Mouse (Mus musculus) limb, embryonic 14.5 days (tissue): ENCODE results near the gene AC161166.1. TPM values are rescaled to one million over a fixed set of nuclear protein-coding genes. Genes with fewer than 3 reads are reported as not detected.
A peak's percentile ranks its signal among the peaks of the same experiment; 100 is the strongest.

Experiments
- ATAC-seq: fragments of 200-750 bp; cut with Nextera tagmentation; 2 replicates; pipeline ENCODE4 v1.8.0; 2017; ENCODE audit warnings: low read depth, moderate number of reproducible peaks, moderate TSS enrichment; ENCODE audit not compliant: low FRiP score
- DNase-seq: peaks from one replicate; pipeline ENCODE4 v3.0.0-alpha.2; 2015; ENCODE audit warnings: low spot score
- H3K27ac ChIP-seq: fragments of 300-500 bp; sonication (generic); replicated peaks from 2 replicates; pipeline ENCODE4 v1.5.1; 2014; ENCODE audit warnings: low read depth, mild to moderate bottlenecking, low read length, moderate library complexity, mixed read lengths
- H3K27me3 ChIP-seq: fragments of 300-500 bp; sonication (generic); 2 replicates; pipeline ENCODE4 v1.6.1; 2014; ENCODE audit warnings: low read length, mixed read lengths; ENCODE audit not compliant: control insufficient read depth, insufficient read depth
- H3K36me3 ChIP-seq: fragments of 300-500 bp; sonication (generic); 2 replicates; pipeline ENCODE4 v1.6.1; 2014; ENCODE audit warnings: mild to moderate bottlenecking, low read length, moderate library complexity, mixed read lengths; ENCODE audit not compliant: control insufficient read depth, insufficient read depth
- H3K4me1 ChIP-seq: fragments of 300-500 bp; sonication (generic); 2 replicates; pipeline ENCODE4 v1.6.1; 2014; ENCODE audit warnings: antibody characterized with exemption, low read length, mixed read lengths; ENCODE audit not compliant: control insufficient read depth, insufficient read depth
- H3K4me2 ChIP-seq: fragments of 300-500 bp; sonication (generic); replicated peaks from 2 replicates; pipeline ENCODE4 v1.6.1; 2014; ENCODE audit warnings: low read depth, mild to moderate bottlenecking, low read length, moderate library complexity; ENCODE audit not compliant: severe bottlenecking
- H3K4me3 ChIP-seq: fragments of 300-500 bp; sonication (generic); replicated peaks from 2 replicates; pipeline ENCODE4 v1.5.1; 2014; ENCODE audit warnings: low read length
- H3K9ac ChIP-seq: fragments of 300-500 bp; sonication (generic); 2 replicates; pipeline ENCODE4 v1.6.1; 2014; ENCODE audit warnings: mild to moderate bottlenecking, low read depth, low read length, moderate library complexity; ENCODE audit not compliant: severe bottlenecking
- H3K9me3 ChIP-seq: fragments of 300-500 bp; sonication (generic); 2 replicates; pipeline ENCODE4 v1.6.1; 2016; ENCODE audit warnings: low read length; ENCODE audit not compliant: control insufficient read depth
- POLR2A ChIP-seq: fragments of 200-500 bp; IDR thresholded peaks from 2 replicates; pipeline ENCODE4 v1.8.0; 2012; ENCODE audit warnings: inconsistent platforms, mild to moderate bottlenecking, moderate library complexity, borderline replicate concordance; ENCODE audit not compliant: insufficient read depth, insufficient read length; ENCODE audit errors: extremely low read depth
- WGBS: fragments of 180-500 bp; shearing (Covaris S2); extraction: QIAGEN DNeasy Blood & Tissue Kit; methylation state at CpG from one replicate; pipeline ENCODE4 v1.1.7; 2014; 5-methylcytosine and 5-hydroxymethylcytosine counted together
- polyA plus RNA-seq, 2 experiments: library from polyadenylated mRNA; depleted of rRNA in 1 of 2; stranded (reverse) in 1 of 2; unstranded in 1 of 2; fragments of >200 nt; fragmentation: Nextera tagmentation in 1 of 2; extraction: Ambion mirVana in 1 of 2; gene quantifications; 2 replicates each; pipeline versions ENCODE4 v1.2.1 to v1.2.3; 2012 to 2014

Gene AC161166.1
- polyA plus RNA-seq, 2 experiments = 0.19 TPM; not detected in 1

DNA sequence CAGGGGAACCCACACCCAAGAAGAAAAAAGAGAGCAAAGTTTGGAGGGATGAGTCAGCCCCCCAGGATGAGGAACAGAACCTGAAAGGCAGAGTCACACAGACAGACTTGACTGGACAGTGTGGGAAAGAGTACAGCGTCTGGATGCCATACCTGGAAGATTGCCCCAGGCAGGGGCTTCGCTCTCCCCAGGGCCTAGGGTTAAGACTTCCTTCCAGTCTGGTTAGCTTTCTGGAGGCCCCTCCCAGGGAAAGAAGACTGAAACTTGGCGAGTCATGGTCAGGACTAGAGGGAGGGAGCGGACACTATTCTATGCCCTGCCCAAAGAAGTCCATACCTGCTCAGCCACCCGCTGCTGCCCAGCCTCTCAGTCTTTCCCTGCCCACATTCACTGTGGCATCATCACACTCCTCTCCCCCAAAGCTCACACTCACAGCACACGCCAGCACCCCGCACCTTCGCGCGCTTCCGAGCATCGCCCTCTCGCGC is 31.2 kb downstream of the AC161166.1 start:
- Histone ChIP-seq H3K4me3 (peak overlapping the region; percentile 63), H3K4me2 (peak overlapping the region; percentile 96), H3K4me1 (no peaks in the 10 kb centered on the region), H3K9ac (peak overlapping the region; percentile 66), H3K9me3 (no peaks in the 10 kb centered on the region), H3K27ac (no peak overlapping the region), H3K36me3 (no peaks in the 10 kb centered on the region), H3K27me3 (peaks cover 9% of the 10 kb centered on the region; the same call in 1 of the 2 replicates)
- WGBS = 14% methylated on average over 14 of the region's 14 CpGs
- ATAC-seq (no peak), DNase-seq (no peak)
- TF ChIP-seq POLR2A = no peak

DNA sequence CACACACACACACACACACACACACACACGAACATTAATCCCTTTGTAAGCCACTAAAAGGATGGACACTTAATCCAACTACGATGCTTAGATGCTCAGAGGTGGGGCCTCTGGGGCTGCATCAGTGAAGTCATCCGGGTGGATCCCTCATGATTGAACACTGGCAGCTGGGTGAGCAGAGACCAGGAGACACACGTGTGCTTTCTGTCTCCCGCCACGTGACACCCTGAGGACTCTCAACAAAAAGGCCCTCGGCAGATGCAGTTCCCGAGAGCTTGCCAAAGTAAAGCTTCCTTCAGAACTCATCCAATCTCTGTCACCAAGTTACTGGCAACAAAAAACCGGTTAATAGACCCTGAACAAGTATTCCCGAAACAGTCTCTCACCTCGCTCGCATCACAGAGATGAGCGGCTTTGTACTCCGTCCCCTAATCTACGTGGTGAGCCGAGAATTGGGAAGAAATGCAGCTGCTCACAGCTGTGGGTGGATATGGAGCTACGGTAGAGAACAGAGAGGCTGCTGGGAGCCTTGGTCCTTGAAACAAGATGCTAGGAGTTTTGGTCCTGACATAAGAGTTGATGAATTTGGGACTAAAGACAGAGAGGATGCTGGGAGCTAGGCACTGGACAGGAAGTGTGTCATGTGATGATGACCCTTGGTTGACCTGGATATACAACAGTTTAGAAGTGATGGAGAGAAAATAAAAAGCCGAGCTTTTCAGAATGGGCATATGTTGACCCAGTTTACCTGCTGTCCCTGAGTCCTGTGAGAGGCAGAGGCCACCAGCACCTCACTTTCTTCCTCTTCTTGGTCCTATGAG is 31.9 kb downstream of the AC161166.1 start:
- Histone ChIP-seq H3K27me3 (peaks cover 9% of the 10 kb centered on the region; the same call in 1 of the 2 replicates), H3K4me3 (no peak overlapping the region), H3K4me2 (no peak overlapping the region), H3K27ac (no peak overlapping the region), H3K4me1 (no peaks in the 10 kb centered on the region), H3K36me3 (no peaks in the 10 kb centered on the region), H3K9ac (no peak overlapping the region), H3K9me3 (no peaks in the 10 kb centered on the region)
- 61% methylated on average over 18 of the region's 18 CpGs for WGBS
- no peak for TF ChIP-seq POLR2A
- DNase-seq (no peak), ATAC-seq (no peak)

DNA sequence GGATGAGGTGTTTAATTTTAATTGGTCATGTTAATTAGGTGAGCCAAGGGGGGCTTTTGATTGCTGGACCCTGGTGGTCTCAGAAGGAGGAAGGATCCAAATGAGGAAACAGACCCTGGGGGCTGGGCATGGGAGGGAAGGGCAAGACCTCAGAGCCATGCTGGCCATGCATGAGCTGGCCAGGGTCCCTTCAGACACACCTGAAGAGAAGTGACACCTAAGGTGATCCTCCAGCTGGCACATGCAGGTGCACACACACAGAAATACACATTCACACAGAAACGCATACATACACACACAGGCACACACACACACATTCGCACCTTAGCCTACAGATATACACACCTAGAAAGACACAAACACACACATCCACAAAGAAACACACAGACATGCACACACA is 32.6 kb downstream of the AC161166.1 start:
- no peak overlapping the region for H3K4me2 ChIP-seq
- no peaks in the 10 kb centered on the region for H3K9me3 ChIP-seq
- no peak for ATAC-seq
- H3K4me1 ChIP-seq = no peaks in the 10 kb centered on the region
- H3K27ac ChIP-seq = no peak overlapping the region
- H3K4me3 ChIP-seq = no peak overlapping the region
- TF ChIP-seq POLR2A = no peak
- H3K27me3 ChIP-seq = peaks cover 9% of the 10 kb centered on the region; the same call in 1 of the 2 replicates
- WGBS = 100% methylated on average over 2 of the region's 2 CpGs
- no peak for DNase-seq
- no peak overlapping the region for H3K9ac ChIP-seq
- H3K36me3 ChIP-seq = no peaks in the 10 kb centered on the region

DNA sequence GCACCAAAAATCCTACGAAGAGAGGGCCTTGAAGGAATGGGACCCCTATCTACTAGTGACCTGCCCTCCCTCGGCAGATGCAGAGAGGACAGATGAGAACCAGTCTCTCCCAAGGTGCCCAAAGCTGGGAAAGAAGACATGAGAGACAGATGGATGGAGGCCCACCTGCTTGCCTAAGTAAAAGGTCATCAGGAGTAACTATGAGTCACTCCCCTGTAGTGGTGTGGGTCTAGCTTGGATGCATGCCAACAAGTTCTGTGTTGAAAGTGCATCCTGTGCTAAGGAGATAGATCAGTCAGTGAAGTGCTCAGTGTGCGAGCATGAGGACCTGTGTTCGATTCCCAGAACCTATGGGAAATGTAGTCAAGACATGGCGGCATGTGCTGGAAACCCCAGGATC is 33.3 kb downstream of the AC161166.1 start:
- no peaks in the 10 kb centered on the region for H3K36me3 ChIP-seq
- TF ChIP-seq POLR2A = no peak
- no peak overlapping the region for H3K4me2 ChIP-seq
- ATAC-seq (no peak), DNase-seq (no peak)
- no peak overlapping the region for H3K4me3 ChIP-seq
- no peaks in the 10 kb centered on the region for H3K4me1 ChIP-seq
- H3K9me3 ChIP-seq = no peaks in the 10 kb centered on the region
- 91% methylated on average over 5 of the region's 5 CpGs for WGBS
- no peak overlapping the region for H3K27ac ChIP-seq
- no peak overlapping the region for H3K9ac ChIP-seq
- peaks cover 9% of the 10 kb centered on the region; the same call in 1 of the 2 replicates for H3K27me3 ChIP-seq

DNA sequence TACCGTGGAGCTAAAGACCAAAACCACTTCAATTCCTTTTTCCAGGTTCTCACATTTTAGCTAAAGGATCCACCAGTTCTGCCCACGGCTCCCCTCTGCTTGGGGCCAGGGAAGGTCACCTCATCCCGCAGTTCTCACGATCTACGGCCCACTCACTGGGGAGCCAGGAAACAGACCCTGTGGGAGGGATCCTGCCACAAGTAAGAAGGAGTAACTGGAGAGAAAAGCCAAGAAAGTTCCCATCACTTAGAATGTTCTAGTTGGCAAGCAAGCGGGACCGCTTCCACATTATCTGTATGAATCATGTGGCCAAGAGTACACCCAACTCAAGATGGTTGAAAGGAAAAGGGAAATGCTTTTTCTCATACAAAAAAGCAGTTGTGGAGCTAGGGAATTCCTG is 35.4 kb downstream of the AC161166.1 start:
- no peak overlapping the region for H3K4me2 ChIP-seq
- WGBS = 85% methylated on average over 7 of the region's 7 CpGs
- no peak for ATAC-seq
- no peak for TF ChIP-seq POLR2A
- no peak overlapping the region for H3K4me3 ChIP-seq
- no peak for DNase-seq
- no peaks in the 10 kb centered on the region for H3K36me3 ChIP-seq
- no peak overlapping the region for H3K27ac ChIP-seq
- no peaks in the 10 kb centered on the region for H3K9me3 ChIP-seq
- no peaks in the 10 kb centered on the region for H3K4me1 ChIP-seq
- H3K9ac ChIP-seq = no peak overlapping the region
- 0 out of 2 replicates have a peak, but pooled peaks cover 5% of the 10 kb centered on the region for H3K27me3 ChIP-seq
